Mouse (Mus musculus) liver, embryonic 14.5 days (tissue): ENCODE data around the gene Eya2. TPM values are rescaled to one million over a fixed set of nuclear protein-coding genes. Genes with fewer than 3 reads are reported as not detected.

ENCODE experiments used
- ATAC-seq: fragments of 200-750 bp; cut with Nextera tagmentation; 2 replicates; pipeline ENCODE4 v1.8.0; 2017; ENCODE audit warnings: moderate number of reproducible peaks, mild to moderate bottlenecking, moderate library complexity; ENCODE audit not compliant: insufficient read depth
- DNase-seq, 3 experiments: peaks; one replicate each; pipeline ENCODE4 v3.0.0-alpha.2; 2012 to 2013; ENCODE audit warnings: low read depth in 3 of 3, low spot score in 3 of 3
- H3K27ac ChIP-seq: fragments of 300-500 bp; sonication (generic); 2 replicates; pipeline ENCODE4 v1.5.1; 2014; ENCODE audit warnings: moderate library complexity, mild to moderate bottlenecking, control low read depth, inconsistent platforms
- H3K27me3 ChIP-seq: fragments of 300-500 bp; sonication (generic); 2 replicates; pipeline ENCODE4 v1.6.1; 2014; ENCODE audit warnings: mild to moderate bottlenecking, low read length, moderate library complexity; ENCODE audit not compliant: control insufficient read depth, insufficient read depth
- H3K36me3 ChIP-seq: fragments of 300-500 bp; sonication (generic); replicated peaks from 2 replicates; pipeline ENCODE4 v1.6.1; 2014; ENCODE audit warnings: low read depth; ENCODE audit not compliant: control insufficient read depth, insufficient read depth
- H3K4me1 ChIP-seq, 2 experiments: fragments of 200-500 bp in 1 of 2; fragments of 300-500 bp in 1 of 2; sonication (generic) in 1 of 2; replicated peaks; 2 replicates each; pipeline ENCODE4 v1.6.1; 2012 to 2014; ENCODE audit warnings: antibody characterized with exemption in 1 of 2, inconsistent platforms in 1 of 2, low read length in 1 of 2; ENCODE audit not compliant: control insufficient read depth in 2 of 2, insufficient read depth in 2 of 2
- H3K4me2 ChIP-seq: fragments of 300-500 bp; sonication (generic); 2 replicates; pipeline ENCODE4 v1.6.1; 2014; ENCODE audit warnings: low read depth, mild to moderate bottlenecking, control low read depth, moderate library complexity
- H3K4me3 ChIP-seq, 2 experiments: fragments of 200-500 bp in 1 of 2; fragments of 300-500 bp in 1 of 2; sonication (generic) in 1 of 2; 2 replicates each; pipeline ENCODE4 v1.5.1; 2012 to 2014; ENCODE audit warnings: low read depth in 2 of 2, low read length in 2 of 2, mild to moderate bottlenecking in 2 of 2, control low read depth in 1 of 2, inconsistent platforms in 1 of 2, moderate library complexity in 1 of 2; ENCODE audit not compliant: insufficient read depth in 1 of 2
- H3K9ac ChIP-seq: fragments of 300-500 bp; sonication (generic); replicated peaks from 2 replicates; pipeline ENCODE4 v1.6.1; 2014; ENCODE audit warnings: mild to moderate bottlenecking, control low read depth, moderate library complexity
- H3K9me3 ChIP-seq: fragments of 300-500 bp; sonication (generic); 2 replicates; pipeline ENCODE4 v1.6.1; 2016; ENCODE audit warnings: low read length, mixed read lengths; ENCODE audit not compliant: control insufficient read depth
- CTCF ChIP-seq: IDR thresholded peaks from 2 replicates; pipeline ENCODE4 v1.5.1; 2016; ENCODE audit warnings: antibody characterized with exemption, low read depth, control low read depth
- EP300 ChIP-seq: IDR thresholded peaks from 2 replicates; pipeline ENCODE4 v1.6.1; 2016; ENCODE audit warnings: antibody characterized with exemption, low read depth
- WGBS: fragments of 180-500 bp; shearing (Covaris S2); extraction: QIAGEN DNeasy Blood & Tissue Kit; methylation state at CpG from one replicate; pipeline ENCODE4 v1.1.7; 2014; ENCODE audit not compliant: insufficient replicate concordance; 5-methylcytosine and 5-hydroxymethylcytosine counted together
- polyA plus RNA-seq, 2 experiments: library from polyadenylated mRNA; depleted of rRNA in 1 of 2; stranded (reverse) in 1 of 2; unstranded in 1 of 2; fragments of >200 nt; fragmentation: Nextera tagmentation in 1 of 2; extraction: Ambion mirVana in 1 of 2; gene quantifications; 2 replicates each; pipeline versions ENCODE4 v1.2.1 to v1.2.3; 2012 to 2014

Eya2 gene
- polyA plus RNA-seq, 2 experiments, result 0.13 to 0.16 TPM

- H3K9ac ChIP-seq, result no peak overlapping the region
- H3K27me3 ChIP-seq, result no peaks in the 10 kb centered on the region
- no peak for TF ChIP-seq EP300
- no peak for TF ChIP-seq CTCF
- no peak for ATAC-seq
- DNase-seq, result no peak
- no peaks in the 10 kb centered on the region for H3K9me3 ChIP-seq
- no peak overlapping the region for H3K27ac ChIP-seq
- no peak overlapping the region for H3K4me2 ChIP-seq
- WGBS, result 66% methylated on average over 6 of the region's 6 CpGs
- H3K4me3 ChIP-seq, result no peak overlapping the region
- H3K36me3 ChIP-seq, result no peaks in the 10 kb centered on the region
- no peaks in the 10 kb centered on the region for H3K4me1 ChIP-seq
Measured at GRCm38 (mm10) chr2:165694767-165695166, 99.9 kb downstream of the Eya2 start.

- no peak overlapping the region for H3K27ac ChIP-seq
- H3K9ac ChIP-seq, result no peak overlapping the region
- H3K36me3 ChIP-seq, result no peaks in the 10 kb centered on the region
- TF ChIP-seq CTCF (no peak), EP300 (no peak)
- H3K4me3 ChIP-seq, result no peak overlapping the region
- H3K4me2 ChIP-seq, result no peak overlapping the region
- H3K27me3 ChIP-seq, result no peaks in the 10 kb centered on the region
- WGBS, result 75% methylated on average over 19 of the region's 19 CpGs
- no peaks in the 10 kb centered on the region for H3K9me3 ChIP-seq
- H3K4me1 ChIP-seq, result no peaks in the 10 kb centered on the region
- ATAC-seq, result no peak
- DNase-seq, result no peak
Measured at GRCm38 (mm10) chr2:165700252-165700908, 105.5 kb downstream of the Eya2 start.

GRCm38 (mm10) chr2:165703033-165703805, 108.4 kb downstream of the Eya2 start:
- no peaks in the 10 kb centered on the region for H3K9me3 ChIP-seq
- WGBS, result 36% methylated on average over 9 of the region's 9 CpGs
- TF ChIP-seq EP300 (no peak), CTCF (no peak)
- H3K36me3 ChIP-seq, result no peaks in the 10 kb centered on the region
- H3K27me3 ChIP-seq, result no peaks in the 10 kb centered on the region
- H3K4me3 ChIP-seq, result no peak overlapping the region
- no peak overlapping the region for H3K4me2 ChIP-seq
- H3K9ac ChIP-seq, result no peak overlapping the region
- no peak for ATAC-seq
- DNase-seq, result no peak
- no peaks in the 10 kb centered on the region for H3K4me1 ChIP-seq
- H3K27ac ChIP-seq, result no peak overlapping the region

- TF ChIP-seq CTCF (no peak), EP300 (no peak)
- no peak overlapping the region for H3K9ac ChIP-seq
- no peaks in the 10 kb centered on the region for H3K36me3 ChIP-seq
- no peaks in the 10 kb centered on the region for H3K4me1 ChIP-seq
- ATAC-seq, result peak; percentile 39; the same call in 1 of the 2 replicates
- H3K27me3 ChIP-seq, result no peaks in the 10 kb centered on the region
- no peak overlapping the region for H3K4me2 ChIP-seq
- H3K4me3 ChIP-seq, result no peak overlapping the region
- H3K9me3 ChIP-seq, result no peaks in the 10 kb centered on the region
- DNase-seq, result no peak
- 43% methylated on average over 9 of the region's 9 CpGs for WGBS
- H3K27ac ChIP-seq, result no peak overlapping the region
Measured at GRCm38 (mm10) chr2:165708266-165708665, 113.4 kb downstream of the Eya2 start.

GRCm38 (mm10) chr2:165716688-165717087, 121.9 kb downstream of the Eya2 start:
- H3K4me1 ChIP-seq, result no peaks in the 10 kb centered on the region
- WGBS, result 68% methylated on average over 6 of the region's 6 CpGs
- ATAC-seq, result no peak

More at GRCm38 (mm10) chr2:165716688-165717087, 121.9 kb downstream of the Eya2 start:
- Histone ChIP-seq H3K4me3 (no peak overlapping the region), H3K9me3 (no peaks in the 10 kb centered on the region), H3K9ac (no peak overlapping the region), H3K27me3 (no peaks in the 10 kb centered on the region), H3K36me3 (no peaks in the 10 kb centered on the region), H3K4me2 (no peak overlapping the region), H3K27ac (no peak overlapping the region)
- no peak for DNase-seq
- TF ChIP-seq EP300, result no peak
- peak; percentile 73 for TF ChIP-seq CTCF
